Mouse (Mus musculus): ENCODE results near the gene AY358078. TPM values are rescaled to one million over a fixed set of nuclear protein-coding genes. Genes with fewer than 3 reads are reported as not detected.
"Not testable (repeated sequence)": the region's sequence is repeated elsewhere in the genome, so short reads cannot be mapped to it uniquely, and the experiment has no call there.

AY358078 gene
- not detected for polyA plus RNA-seq (2012; fragmentation: generic; extraction: Trizol)

GRCm38 (mm10) chr14:51799746-51800145 lies at the start of gene AY358078:
TSS of gene AY358078 (plus strand) at chr14:51800046.
- TF ChIP-seq MAX (IDR thresholded peaks at IDR 0.05; ENCODE audit: low read depth) (no peak), REST (IDR thresholded peaks at IDR 0.05; ENCODE audit: insufficient read depth, insufficient read length) (no peak), MYOD1 (IDR thresholded peaks at IDR 0.05; ENCODE audit: control insufficient read depth in 1 of 3, insufficient read length in 2 of 3, low read depth in 2 of 3) (no peak), E2F4 (IDR thresholded peaks at IDR 0.05; ENCODE audit: insufficient read depth) (no peak), SRF (IDR thresholded peaks at IDR 0.05; ENCODE audit: control insufficient read depth, insufficient read length, low read depth) (no peak), POLR2A (IDR thresholded peaks at IDR 0.05; ENCODE audit: insufficient read length, low read depth) (no peak), MYOG (IDR thresholded peaks at IDR 0.05; ENCODE audit: control insufficient read depth in 1 of 3, insufficient read depth in 1 of 3, insufficient read length in 2 of 3, low read depth in 2 of 3) (no peak), TCF3 (IDR thresholded peaks at IDR 0.05; ENCODE audit: insufficient read length, low read depth) (no peak), USF1 (IDR thresholded peaks at IDR 0.05; ENCODE audit: low read depth) (no peak), CEBPB (IDR thresholded peaks at IDR 0.05; ENCODE audit: insufficient read depth, poor library complexity, severe bottlenecking) (no peak)
- Histone ChIP-seq H3K27me3 (ENCODE audit: control insufficient read depth, insufficient read depth, insufficient read length) (no peaks in the 10 kb centered on the region), H3K4me2 (ENCODE audit: low read depth) (no peak within 1 kb of the TSS), H3K4me3 (no peak within 1 kb of the TSS), H3ac (ENCODE audit: control insufficient read depth, insufficient read length) (no peak within 1 kb of the TSS), H3K79me2 (ENCODE audit: control insufficient read depth, insufficient read depth) (no peaks in the 10 kb centered on the region), H3K36me3 (ENCODE audit: control insufficient read depth, insufficient read depth) (no peaks in the 10 kb centered on the region)

GRCm38 (mm10) chr14:51755944-51756343 lies 43.9 kb upstream of the AY358078 start:
- no peak overlapping the region for H3K4me3 ChIP-seq
- no peaks in the 10 kb centered on the region for H3K79me2 ChIP-seq (ENCODE audit: control insufficient read depth, insufficient read depth)
- H3K36me3 ChIP-seq (ENCODE audit: control insufficient read depth, insufficient read depth), result no peaks in the 10 kb centered on the region
- no peak overlapping the region for H3ac ChIP-seq (ENCODE audit: control insufficient read depth, insufficient read length)
- no peak for TF ChIP-seq TCF12 (IDR thresholded peaks at IDR 0.05; ENCODE audit: insufficient read depth, poor library complexity, severe bottlenecking)
- H3K4me2 ChIP-seq (ENCODE audit: low read depth), result no peak overlapping the region
- no peaks in the 10 kb centered on the region for H3K27me3 ChIP-seq (ENCODE audit: control insufficient read depth, insufficient read depth, insufficient read length)

- H3K79me2 ChIP-seq (ENCODE audit: control insufficient read depth, insufficient read depth); H3K4me2 ChIP-seq (ENCODE audit: low read depth); H3K4me3 ChIP-seq; H3ac ChIP-seq (ENCODE audit: control insufficient read depth, insufficient read length); H3K36me3 ChIP-seq (ENCODE audit: control insufficient read depth, insufficient read depth); H3K27me3 ChIP-seq (ENCODE audit: control insufficient read depth, insufficient read depth, insufficient read length): not testable (repeated sequence)
Observed at GRCm38 (mm10) chr14:51771378-51771777, 28.5 kb upstream of the AY358078 start.

GRCm38 (mm10) chr14:51773490-51773889 lies 26.4 kb upstream of the AY358078 start, which contains the start of gene Ang4:
TSS of gene Ang4 (minus strand) at chr14:51773590.
- no peaks in the 10 kb centered on the region for H3K79me2 ChIP-seq (ENCODE audit: control insufficient read depth, insufficient read depth)
- H3ac ChIP-seq (ENCODE audit: control insufficient read depth, insufficient read length), result no peak within 1 kb of the TSS
- H3K4me2 ChIP-seq (ENCODE audit: low read depth), result no peak within 1 kb of the TSS
- H3K4me3 ChIP-seq, result no peak within 1 kb of the TSS
- TF ChIP-seq POLR2A (IDR thresholded peaks at IDR 0.05; ENCODE audit: insufficient read length, low read depth) (no peak), REST (IDR thresholded peaks at IDR 0.05; ENCODE audit: insufficient read depth, insufficient read length) (no peak), CEBPB (IDR thresholded peaks at IDR 0.05; ENCODE audit: insufficient read depth, poor library complexity, severe bottlenecking) (no peak), TCF3 (IDR thresholded peaks at IDR 0.05; ENCODE audit: insufficient read length, low read depth) (no peak), POLR2AphosphoS2 (IDR thresholded peaks at IDR 0.05; ENCODE audit: insufficient read length, low read depth) (no peak), E2F4 (IDR thresholded peaks at IDR 0.05; ENCODE audit: insufficient read depth) (no peak), TCF12 (IDR thresholded peaks at IDR 0.05; ENCODE audit: insufficient read depth, poor library complexity, severe bottlenecking) (no peak)
- H3K36me3 ChIP-seq (ENCODE audit: control insufficient read depth, insufficient read depth), result no peaks in the 10 kb centered on the region
- no peaks in the 10 kb centered on the region for H3K27me3 ChIP-seq (ENCODE audit: control insufficient read depth, insufficient read depth, insufficient read length)

- Histone ChIP-seq H3K79me2 (ENCODE audit: control insufficient read depth, insufficient read depth) (no peaks in the 10 kb centered on the region), H3K27me3 (ENCODE audit: control insufficient read depth, insufficient read depth, insufficient read length) (no peaks in the 10 kb centered on the region), H3K4me2 (ENCODE audit: low read depth) (no peak overlapping the region), H3K36me3 (ENCODE audit: control insufficient read depth, insufficient read depth) (no peaks in the 10 kb centered on the region), H3ac (ENCODE audit: control insufficient read depth, insufficient read length) (no peak overlapping the region), H3K4me3 (no peak overlapping the region)
- no peak for TF ChIP-seq CEBPB (IDR thresholded peaks at IDR 0.05; ENCODE audit: insufficient read depth, poor library complexity, severe bottlenecking)
- TF ChIP-seq TCF3 (IDR thresholded peaks at IDR 0.05; ENCODE audit: insufficient read length, low read depth), result no peak
- no peak for TF ChIP-seq POLR2A (IDR thresholded peaks at IDR 0.05; ENCODE audit: insufficient read length, low read depth)
- no peak for TF ChIP-seq TCF12 (IDR thresholded peaks at IDR 0.05; ENCODE audit: insufficient read depth, poor library complexity, severe bottlenecking)
- TF ChIP-seq SRF (IDR thresholded peaks at IDR 0.05; ENCODE audit: control insufficient read depth, insufficient read length, low read depth), result no peak
Observed at GRCm38 (mm10) chr14:51777791-51778190, 22.1 kb upstream of the AY358078 start.

GRCm38 (mm10) chr14:51778865-51779481 lies 20.9 kb upstream of the AY358078 start:
- H3K4me2 ChIP-seq (ENCODE audit: low read depth), result no peak overlapping the region
- H3K36me3 ChIP-seq (ENCODE audit: control insufficient read depth, insufficient read depth), result no peaks in the 10 kb centered on the region
- TF ChIP-seq TCF12 (IDR thresholded peaks at IDR 0.05; ENCODE audit: insufficient read depth, poor library complexity, severe bottlenecking) (no peak), TCF3 (IDR thresholded peaks at IDR 0.05; ENCODE audit: insufficient read length, low read depth) (no peak), POLR2AphosphoS2 (IDR thresholded peaks at IDR 0.05; ENCODE audit: insufficient read length, low read depth) (no peak), CEBPB (IDR thresholded peaks at IDR 0.05; ENCODE audit: insufficient read depth, poor library complexity, severe bottlenecking) (no peak), E2F4 (IDR thresholded peaks at IDR 0.05; ENCODE audit: insufficient read depth) (no peak)
- no peaks in the 10 kb centered on the region for H3K27me3 ChIP-seq (ENCODE audit: control insufficient read depth, insufficient read depth, insufficient read length)
- H3K79me2 ChIP-seq (ENCODE audit: control insufficient read depth, insufficient read depth), result no peaks in the 10 kb centered on the region
- no peak overlapping the region for H3K4me3 ChIP-seq
- no peak overlapping the region for H3ac ChIP-seq (ENCODE audit: control insufficient read depth, insufficient read length)
